Mouse (Mus musculus): Measurements from ENCODE around the gene Rspo1.

Gene Rspo1

GRCm38 (mm10) chr4:125029891-125030614 is 43.8 kb downstream of the Rspo1 start:
- peak; percentile 98 for DNase-seq (ENCODE audit: low spot score)

- no peak for DNase-seq (ENCODE audit: low spot score)
Measured at GRCm38 (mm10) chr4:125034341-125034740, 48.1 kb downstream of the Rspo1 start.

GRCm38 (mm10) chr4:125044454-125044853 is 58.2 kb downstream of the Rspo1 start:
- no peak for DNase-seq (ENCODE audit: low spot score)

GRCm38 (mm10) chr4:125055385-125055784 is 69.2 kb downstream of the Rspo1 start:
- DNase-seq (ENCODE audit: low spot score) = no peak

- DNase-seq (ENCODE audit: low spot score) = no peak
Measured at GRCm38 (mm10) chr4:125056476-125056875, 70.2 kb downstream of the Rspo1 start.

GRCm38 (mm10) chr4:125057273-125057672 is 71.0 kb downstream of the Rspo1 start:
- no peak for DNase-seq (ENCODE audit: low spot score)

- no peak for DNase-seq (ENCODE audit: low spot score)
Measured at GRCm38 (mm10) chr4:125058033-125058432, 71.8 kb downstream of the Rspo1 start.

Measured in retina, embryonic 14.5 days (tissue).